Comparison of ENCODE assay signal across 8 mouse cellular contexts in the genomic region with DNA sequence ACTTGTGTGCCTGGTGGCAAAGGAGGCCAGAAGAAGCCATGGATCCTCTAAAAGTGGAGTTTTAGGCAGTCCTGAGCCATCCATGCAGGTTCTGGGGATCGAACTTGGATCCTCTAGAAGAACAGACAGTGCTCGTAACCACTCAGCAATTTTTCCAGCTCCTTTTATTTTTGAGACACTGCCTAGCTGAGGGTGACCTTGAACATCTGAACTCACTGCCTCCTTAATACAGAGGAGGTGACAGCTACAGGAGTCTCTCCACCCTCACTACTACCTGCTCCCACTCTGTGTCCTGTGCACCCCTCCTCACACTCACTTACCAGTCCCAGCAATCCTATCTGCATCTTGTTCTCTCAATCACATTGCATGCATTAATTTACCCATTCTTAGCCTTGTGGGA. TPM values are rescaled to one million over a fixed set of nuclear protein-coding genes. Genes with fewer than 3 reads are reported as not detected.
DNase-seq lines count a peak whose midpoint lies in the region; ATAC-seq and TF ChIP-seq lines count a peak whose summit lies in the region.

No protein-coding gene starts in this region.

- H3K9ac ChIP-seq in hindbrain, embryonic 15.5 days: no peak overlapping the region
- no peak overlapping the region for H3K9ac ChIP-seq in hindbrain, embryonic 14.5 days
- no peak overlapping the region for H3K9ac ChIP-seq in stomach, embryonic 14.5 days (replicated peaks; ENCODE audit: low read depth, low read length)
- H3K9ac ChIP-seq in stomach, postnatal 0 days (ENCODE audit: low read length): no peak overlapping the region

- H3K36me3 ChIP-seq in hindbrain, embryonic 15.5 days: peaks cover 3% of the 10 kb centered on the region; the same call in 1 of the 2 replicates
- H3K36me3 ChIP-seq in hindbrain, embryonic 14.5 days (replicated peaks; ENCODE audit: control insufficient read depth, insufficient read depth): 0 out of 2 replicates have a peak, but pooled peaks cover 6% of the 10 kb centered on the region
- peaks cover 14% of the 10 kb centered on the region; the same call in 1 of the 2 replicates for H3K36me3 ChIP-seq in stomach, embryonic 14.5 days (ENCODE audit: control insufficient read depth, insufficient read depth, low read length)
- peaks cover 4% of the 10 kb centered on the region; the same call in 1 of the 2 replicates for H3K36me3 ChIP-seq in stomach, postnatal 0 days (ENCODE audit: control insufficient read depth, insufficient read depth, low read length)

- TF ChIP-seq EP300 in stomach, postnatal 0 days (optimal IDR thresholded peaks at IDR 0.05): no peak

- peak overlapping the region; percentile 88; the same call in 1 of the 2 replicates for H3K4me2 ChIP-seq in hindbrain, embryonic 15.5 days
- H3K4me2 ChIP-seq in hindbrain, embryonic 14.5 days (replicated peaks): no peak overlapping the region
- H3K4me2 ChIP-seq in stomach, embryonic 14.5 days (replicated peaks; ENCODE audit: low read depth, low read length): peak overlapping the region; percentile 53; the same call in 1 of the 2 replicates
- H3K4me2 ChIP-seq in stomach, postnatal 0 days (replicated peaks; ENCODE audit: low read depth): no peak overlapping the region

- ATAC-seq in cerebellum, adult (ENCODE audit: insufficient number of reproducible peaks, low FRiP score, low TSS enrichment): no peak
- ATAC-seq in hindbrain, embryonic 15.5 days (ENCODE audit: low FRiP score, low read depth): no peak
- ATAC-seq in hindbrain, embryonic 14.5 days (ENCODE audit: low FRiP score): no peak
- ATAC-seq in stomach, embryonic 14.5 days (ENCODE audit: insufficient number of reproducible peaks, insufficient read depth, low FRiP score, low read depth): no peak
- no peak for ATAC-seq in stomach, postnatal 0 days (ENCODE audit: low FRiP score, low TSS enrichment)
- ATAC-seq in monocyte, adult 5-6 weeks (replicated peaks; ENCODE audit: insufficient number of reproducible peaks, low FRiP score, low TSS enrichment, poor library complexity, severe bottlenecking): no peak

- DNase-seq in cerebellum, adult 8-10 months: peak; percentile 37
- DNase-seq in hindbrain, embryonic 14.5 days (ENCODE audit: low spot score): no peak
- no peak for DNase-seq in stomach, postnatal 0 days (ENCODE audit: low spot score)
- DNase-seq in cerebellum, adult 9-10 months: no peak

- H3K27ac ChIP-seq in hindbrain, embryonic 15.5 days (replicated peaks): no peak overlapping the region
- H3K27ac ChIP-seq in hindbrain, embryonic 14.5 days: no peak overlapping the region
- H3K27ac ChIP-seq in stomach, embryonic 14.5 days (ENCODE audit: low read length): no peak overlapping the region
- H3K27ac ChIP-seq in stomach, postnatal 0 days (replicated peaks): no peak overlapping the region

- 98% methylated on average over 2 of the region's 2 CpGs for WGBS in hindbrain, embryonic 15.5 days
- 94% methylated on average over 2 of the region's 2 CpGs for WGBS in hindbrain, embryonic 14.5 days
- WGBS in stomach, embryonic 14.5 days: 93% methylated on average over 2 of the region's 2 CpGs
- WGBS in stomach, postnatal 0 days: 95% methylated on average over 2 of the region's 2 CpGs

- H3K4me1 ChIP-seq in hindbrain, embryonic 15.5 days (replicated peaks): peaks cover 3% of the 10 kb centered on the region
- no peaks in the 10 kb centered on the region for H3K4me1 ChIP-seq in hindbrain, embryonic 14.5 days (replicated peaks; ENCODE audit: control insufficient read depth, insufficient read depth, low read length)
- H3K4me1 ChIP-seq in stomach, embryonic 14.5 days (ENCODE audit: control insufficient read depth, insufficient read depth, low read length): 0 out of 2 replicates have a peak, but pooled peaks cover 3% of the 10 kb centered on the region
- H3K4me1 ChIP-seq in stomach, postnatal 0 days (replicated peaks; ENCODE audit: control insufficient read depth, insufficient read depth): no peaks in the 10 kb centered on the region

- H3K4me3 ChIP-seq in hindbrain, embryonic 15.5 days: no peak overlapping the region
- H3K4me3 ChIP-seq in hindbrain, embryonic 14.5 days (replicated peaks; ENCODE audit: low read length): no peak overlapping the region
- no peak overlapping the region for H3K4me3 ChIP-seq in stomach, embryonic 14.5 days (ENCODE audit: low read depth, low read length)
- no peak overlapping the region for H3K4me3 ChIP-seq in stomach, postnatal 0 days (ENCODE audit: low read depth, low read length)

- TF ChIP-seq CTCF in stomach, postnatal 0 days (IDR thresholded peaks at IDR 0.05; ENCODE audit: low read depth): no peak

- no peaks in the 10 kb centered on the region for H3K9me3 ChIP-seq in hindbrain, embryonic 15.5 days
- no peaks in the 10 kb centered on the region for H3K9me3 ChIP-seq in hindbrain, embryonic 14.5 days (ENCODE audit: control insufficient read depth, low read length)
- H3K9me3 ChIP-seq in stomach, embryonic 14.5 days (ENCODE audit: control insufficient read depth, low read depth, low read length): no peaks in the 10 kb centered on the region
- no peaks in the 10 kb centered on the region for H3K9me3 ChIP-seq in stomach, postnatal 0 days (ENCODE audit: control insufficient read depth, low read length)

- no peaks in the 10 kb centered on the region for H3K27me3 ChIP-seq in hindbrain, embryonic 15.5 days
- H3K27me3 ChIP-seq in hindbrain, embryonic 14.5 days (ENCODE audit: control insufficient read depth, insufficient read depth, low read length): no peaks in the 10 kb centered on the region
- no peaks in the 10 kb centered on the region for H3K27me3 ChIP-seq in stomach, embryonic 14.5 days (ENCODE audit: control insufficient read depth, insufficient read depth, low read length)
- H3K27me3 ChIP-seq in stomach, postnatal 0 days (ENCODE audit: control insufficient read depth, insufficient read depth, low read length): no peaks in the 10 kb centered on the region

RNA-seq across cellular contexts. Expression of gene Sertad3, which starts 2.0 kb away (rescaled TPM):
- 10.5 and 11.3 TPM in 2 replicates for polyA plus RNA-seq in hindbrain, embryonic 15.5 days (2015; fragmentation: Nextera tagmentation; extraction: Ambion mirVana)
- polyA plus RNA-seq in hindbrain, embryonic 14.5 days (2014; fragmentation: Nextera tagmentation; extraction: Ambion mirVana): 8.4 and 9.3 TPM in 2 replicates
- 29.5 and 32.9 TPM in 2 replicates for polyA plus RNA-seq in stomach, embryonic 14.5 days (2014; fragmentation: Nextera tagmentation; extraction: Ambion mirVana)
- 23.9 and 25.2 TPM in 2 replicates for polyA plus RNA-seq in stomach, postnatal 0 days (2015; fragmentation: Nextera tagmentation; extraction: Ambion mirVana)
- 14.3 to 26.8 TPM (median 14.9 TPM) in 3 replicates for total RNA-seq in monocyte, adult 5-6 weeks (2017)

RNA-seq across cellular contexts. Expression of gene Sertad1, which starts 11.1 kb away (rescaled TPM):
- 9.3 and 9.8 TPM in 2 replicates for polyA plus RNA-seq in hindbrain, embryonic 15.5 days (2015; fragmentation: Nextera tagmentation; extraction: Ambion mirVana)
- 7.9 and 8.9 TPM in 2 replicates for polyA plus RNA-seq in hindbrain, embryonic 14.5 days (2014; fragmentation: Nextera tagmentation; extraction: Ambion mirVana)
- polyA plus RNA-seq in stomach, embryonic 14.5 days (2014; fragmentation: Nextera tagmentation; extraction: Ambion mirVana): 33.6 and 35.5 TPM in 2 replicates
- 50.0 and 53.0 TPM in 2 replicates for polyA plus RNA-seq in stomach, postnatal 0 days (2015; fragmentation: Nextera tagmentation; extraction: Ambion mirVana)
- 14.4 to 44.5 TPM (median 30.3 TPM) in 3 replicates for total RNA-seq in monocyte, adult 5-6 weeks (2017)

RNA-seq across cellular contexts. Expression of gene Prx, which starts 23.5 kb away (rescaled TPM):
- polyA plus RNA-seq in hindbrain, embryonic 15.5 days (2015; fragmentation: Nextera tagmentation; extraction: Ambion mirVana): 1.8 and 1.9 TPM in 2 replicates
- polyA plus RNA-seq in hindbrain, embryonic 14.5 days (2014; fragmentation: Nextera tagmentation; extraction: Ambion mirVana): 0.50 and 0.93 TPM in 2 replicates
- 1.4 and 1.5 TPM in 2 replicates for polyA plus RNA-seq in stomach, embryonic 14.5 days (2014; fragmentation: Nextera tagmentation; extraction: Ambion mirVana)
- polyA plus RNA-seq in stomach, postnatal 0 days (2015; fragmentation: Nextera tagmentation; extraction: Ambion mirVana): 2.1 and 2.2 TPM in 2 replicates
- 0.19 to 0.53 TPM (median 0.38 TPM) in 3 replicates for total RNA-seq in monocyte, adult 5-6 weeks (2017)

RNA-seq across cellular contexts. Expression of gene Blvrb, which starts 27.8 kb away (rescaled TPM):
- 20.2 and 24.0 TPM in 2 replicates for polyA plus RNA-seq in hindbrain, embryonic 15.5 days (2015; fragmentation: Nextera tagmentation; extraction: Ambion mirVana)
- 17.7 and 25.4 TPM in 2 replicates for polyA plus RNA-seq in hindbrain, embryonic 14.5 days (2014; fragmentation: Nextera tagmentation; extraction: Ambion mirVana)
- 67.3 and 78.3 TPM in 2 replicates for polyA plus RNA-seq in stomach, embryonic 14.5 days (2014; fragmentation: Nextera tagmentation; extraction: Ambion mirVana)
- 97.3 and 103 TPM in 2 replicates for polyA plus RNA-seq in stomach, postnatal 0 days (2015; fragmentation: Nextera tagmentation; extraction: Ambion mirVana)
- 20.7 to 49.1 TPM (median 37.2 TPM) in 3 replicates for total RNA-seq in monocyte, adult 5-6 weeks (2017)

RNA-seq across cellular contexts. Expression of gene Sptbn4, which starts 28.1 kb away (rescaled TPM):
- 3.2 and 3.7 TPM in 2 replicates for polyA plus RNA-seq in hindbrain, embryonic 15.5 days (2015; fragmentation: Nextera tagmentation; extraction: Ambion mirVana)
- polyA plus RNA-seq in hindbrain, embryonic 14.5 days (2014; fragmentation: Nextera tagmentation; extraction: Ambion mirVana): 4.0 and 4.2 TPM in 2 replicates
- 0.64 and 1.00 TPM in 2 replicates for polyA plus RNA-seq in stomach, embryonic 14.5 days (2014; fragmentation: Nextera tagmentation; extraction: Ambion mirVana)
- 0.24 and 0.25 TPM in 2 replicates for polyA plus RNA-seq in stomach, postnatal 0 days (2015; fragmentation: Nextera tagmentation; extraction: Ambion mirVana)
- not detected in 3 replicates for total RNA-seq in monocyte, adult 5-6 weeks (2017)

Comparison
In these comparisons a context has a peak if more than half of its experiments do, and no peak if none do; other contexts are left out.
1. H3K4me2 ChIP-seq: peak in hindbrain, embryonic 15.5 days (single experiment) and stomach, embryonic 14.5 days (single experiment); none in hindbrain, embryonic 14.5 days (single experiment) and stomach, postnatal 0 days (single experiment).